ENCODE assay signal across 16 mouse cellular contexts in the genomic region with DNA sequence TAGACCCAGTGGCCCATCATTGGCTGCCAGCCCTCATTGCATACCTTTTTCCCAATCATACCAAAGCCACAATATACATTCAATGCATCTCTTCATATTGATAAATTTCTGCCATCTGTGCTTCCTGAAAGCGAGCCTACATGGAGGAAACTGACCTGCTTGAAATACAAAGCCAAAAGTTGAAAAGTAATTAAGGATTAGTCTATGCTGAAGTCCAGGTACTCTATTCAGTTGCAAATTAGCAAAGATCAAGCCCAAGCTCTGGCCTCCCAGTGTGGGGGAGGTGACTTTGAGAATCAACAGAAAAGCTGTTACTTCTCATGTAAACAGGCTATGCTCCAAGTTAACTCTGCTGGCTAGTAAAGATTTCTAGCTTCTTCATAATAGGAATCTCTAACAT.
"Had no signal": no experiment of that assay in that cellular context is flagged by ENCODE, and none has a peak within 500 bp of the region (broad histone marks: within the 10 kb centered on the region; RNA-seq: fewer than 3 reads in every experiment).

No protein-coding gene starts in this region.

- H3K4me1 ChIP-seq: lung, embryonic 15.5 days; megakaryocyte, embryonic 14.5 days; midbrain, embryonic 13.5 days; midbrain, embryonic 15.5 days; neural tube, embryonic 12.5 days; stomach, embryonic 15.5 days had no signal

- H3K27me3 ChIP-seq: lung, embryonic 15.5 days; megakaryocyte, embryonic 14.5 days; midbrain, embryonic 13.5 days; midbrain, embryonic 15.5 days; neural tube, embryonic 12.5 days; stomach, embryonic 15.5 days had no signal

- H3K9me3 ChIP-seq: lung, embryonic 15.5 days; megakaryocyte, embryonic 14.5 days; midbrain, embryonic 13.5 days; midbrain, embryonic 15.5 days; neural tube, embryonic 12.5 days; stomach, embryonic 15.5 days had no signal

- H3K27ac ChIP-seq: lung, embryonic 15.5 days; macrophage; midbrain, embryonic 13.5 days; midbrain, embryonic 15.5 days; neural tube, embryonic 12.5 days; stomach, embryonic 15.5 days; stomach, postnatal 0 days had no signal

- H3K9ac ChIP-seq: liver, postnatal 0 days; lung, embryonic 15.5 days; midbrain, embryonic 13.5 days; midbrain, embryonic 15.5 days; neural tube, embryonic 12.5 days; stomach, embryonic 15.5 days had no signal

- DNase-seq: liver, postnatal 0 days; lung, adult 2 months; lung, postnatal 14 days; lung, postnatal 36 days; right cerebral cortex, postnatal 14 days; thymus, adult 2 months; thymus, postnatal 25 days; thymus, postnatal 4 days had no signal

- H3K4me3 ChIP-seq: lung, embryonic 15.5 days; megakaryocyte, embryonic 14.5 days; midbrain, embryonic 13.5 days; midbrain, embryonic 15.5 days; neural tube, embryonic 12.5 days; stomach, embryonic 15.5 days had no signal

- H3K36me3 ChIP-seq: lung, embryonic 15.5 days; midbrain, embryonic 13.5 days; midbrain, embryonic 15.5 days; neural tube, embryonic 12.5 days; stomach, embryonic 15.5 days had no signal
